Mouse (Mus musculus) midbrain, embryonic 16.5 days (tissue): ENCODE measurements around the gene Dbt. TPM values are rescaled to one million over a fixed set of nuclear protein-coding genes. Genes with fewer than 3 reads are reported as not detected.
"Not testable (repeated sequence)": the region's sequence is repeated elsewhere in the genome, so short reads cannot be mapped to it uniquely, and the experiment has no call there.

Experiments
- ATAC-seq: fragments of 200-750 bp; cut with Nextera tagmentation; 2 replicates; pipeline ENCODE4 v1.8.0; 2017; ENCODE audit warnings: moderate TSS enrichment
- H3K27ac ChIP-seq: fragments of 300-500 bp; sonication (generic); 2 replicates; pipeline ENCODE4 v1.5.1; 2014; ENCODE audit warnings: mild to moderate bottlenecking, low read length, mixed read lengths
- H3K27me3 ChIP-seq: fragments of 300-500 bp; sonication (generic); 2 replicates; pipeline ENCODE4 v1.6.1; 2014; ENCODE audit warnings: low read depth, low read length, mixed read lengths; ENCODE audit not compliant: control insufficient read depth, insufficient read depth
- H3K36me3 ChIP-seq: fragments of 300-500 bp; sonication (generic); 2 replicates; pipeline ENCODE4 v1.6.1; 2014; ENCODE audit warnings: mild to moderate bottlenecking, low read length, moderate library complexity, mixed read lengths; ENCODE audit not compliant: control insufficient read depth, insufficient read depth
- H3K4me1 ChIP-seq: fragments of 300-500 bp; sonication (generic); 2 replicates; pipeline ENCODE4 v1.6.1; 2014; ENCODE audit warnings: mild to moderate bottlenecking, low read length, mixed read lengths; ENCODE audit not compliant: control insufficient read depth, insufficient read depth
- H3K4me2 ChIP-seq: fragments of 300-500 bp; sonication (generic); 2 replicates; pipeline ENCODE4 v1.6.1; 2014; ENCODE audit warnings: mild to moderate bottlenecking, low read length, mixed read lengths
- H3K4me3 ChIP-seq: fragments of 300-500 bp; sonication (generic); 2 replicates; pipeline ENCODE4 v1.5.1; 2014; ENCODE audit warnings: low read depth, mild to moderate bottlenecking, low read length, moderate library complexity, mixed read lengths
- H3K9ac ChIP-seq: fragments of 300-500 bp; sonication (generic); 2 replicates; pipeline ENCODE4 v1.6.1; 2014; ENCODE audit warnings: low read depth, low read length, mixed read lengths
- H3K9me3 ChIP-seq: fragments of 300-500 bp; sonication (generic); replicated peaks from 2 replicates; pipeline ENCODE4 v1.6.1; 2014; ENCODE audit warnings: mild to moderate bottlenecking, low read length, mixed read lengths; ENCODE audit not compliant: control insufficient read depth, poor library complexity, severe bottlenecking
- WGBS: fragments of 180-500 bp; shearing (Covaris S2); extraction: QIAGEN DNeasy Blood & Tissue Kit; methylation state at CpG from one replicate; pipeline ENCODE4 v1.1.7; 2014; 5-methylcytosine and 5-hydroxymethylcytosine counted together
- polyA plus RNA-seq: library from polyadenylated mRNA; unstranded; fragments of >200 nt; fragmentation: Nextera tagmentation; extraction: Ambion mirVana; gene quantifications from 2 replicates; pipeline ENCODE4 v1.2.1, GENCODE M21; 2015

The Dbt gene
- polyA plus RNA-seq, 1 experiment from 2014 or later: 12.0 TPM

GRCm38 (mm10) chr3:116529741-116530140 lies 16.9 kb downstream of the Dbt start:
- no peak for ATAC-seq
- H3K36me3 ChIP-seq: peaks cover 3% of the 10 kb centered on the region; the same call in 1 of the 2 replicates
- no peak overlapping the region for H3K27ac ChIP-seq
- H3K9me3 ChIP-seq: no peaks in the 10 kb centered on the region
- 50% methylated on average over 3 of the region's 5 CpGs for WGBS
- no peak overlapping the region for H3K4me2 ChIP-seq
- H3K4me3 ChIP-seq: no peak overlapping the region
- H3K9ac ChIP-seq: no peak overlapping the region
- H3K4me1 ChIP-seq: no peaks in the 10 kb centered on the region
- no peaks in the 10 kb centered on the region for H3K27me3 ChIP-seq

DNA sequence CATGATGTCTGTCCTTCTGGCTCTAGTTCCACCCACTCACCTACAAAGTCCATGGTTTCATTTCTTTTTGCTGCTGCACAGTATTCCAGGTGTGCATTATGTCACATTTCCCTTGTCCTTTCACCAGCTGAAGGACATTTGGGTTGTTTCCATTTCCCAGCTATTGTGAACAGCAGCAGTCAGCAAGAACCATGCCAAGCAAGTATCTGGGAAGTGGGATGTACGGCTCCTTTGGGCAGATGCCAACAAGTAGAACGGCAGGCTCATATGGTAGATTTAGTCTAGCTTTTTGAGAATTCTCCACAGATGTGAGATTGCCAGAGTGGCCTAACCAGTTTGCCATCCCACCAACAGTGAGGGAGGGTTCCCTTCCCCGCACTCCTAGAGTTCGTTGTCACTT lies 18.0 kb downstream of the Dbt start:
- no peaks in the 10 kb centered on the region for H3K9me3 ChIP-seq
- no peak overlapping the region for H3K27ac ChIP-seq
- no peak overlapping the region for H3K9ac ChIP-seq
- H3K36me3 ChIP-seq: peaks cover 6% of the 10 kb centered on the region; the same call in 1 of the 2 replicates
- H3K4me1 ChIP-seq: no peaks in the 10 kb centered on the region
- no peaks in the 10 kb centered on the region for H3K27me3 ChIP-seq
- no peak overlapping the region for H3K4me2 ChIP-seq
- ATAC-seq: no peak
- 87% methylated on average over 4 of the region's 4 CpGs for WGBS
- H3K4me3 ChIP-seq: no peak overlapping the region

DNA sequence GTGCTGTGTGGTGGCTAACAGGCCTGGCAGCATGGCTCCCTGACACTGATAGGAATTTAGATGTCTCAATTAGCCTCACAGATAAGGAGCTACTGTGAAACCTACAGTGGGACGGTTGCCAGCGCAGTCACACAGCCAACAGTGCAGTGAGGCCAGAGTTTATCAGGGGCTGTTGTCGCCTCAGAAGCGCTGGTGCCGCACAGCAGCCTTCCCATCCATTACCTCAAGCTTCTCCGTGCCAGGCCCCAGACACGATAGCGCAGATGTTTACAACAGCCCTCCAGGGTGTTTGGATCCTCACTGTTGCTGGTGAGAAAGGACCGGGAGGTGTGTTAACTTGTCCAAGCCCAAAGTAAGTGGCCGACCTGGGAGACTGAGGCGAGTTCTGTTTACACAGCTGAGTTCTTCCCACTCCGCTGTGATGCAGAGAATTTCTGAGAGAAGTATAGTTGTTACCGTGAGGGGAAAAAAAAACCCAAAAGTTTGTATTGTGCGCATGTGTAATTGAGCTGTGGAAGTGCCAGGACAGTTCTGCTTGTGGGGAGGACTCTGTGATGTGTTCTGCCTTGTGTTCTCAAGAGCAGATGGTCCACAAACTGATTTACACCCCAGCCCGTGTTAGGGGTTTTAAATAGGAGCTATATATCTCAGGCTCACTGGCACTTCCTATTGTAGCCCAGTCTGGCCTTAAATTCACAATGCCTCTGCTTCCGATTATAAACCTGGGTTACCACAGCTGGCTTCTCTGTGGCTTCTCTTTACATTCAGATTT lies 23.7 kb downstream of the Dbt start:
- Histone ChIP-seq H3K9me3 (no peaks in the 10 kb centered on the region), H3K36me3 (peaks cover 19% of the 10 kb centered on the region), H3K27ac (no peak overlapping the region), H3K4me2 (no peak overlapping the region), H3K27me3 (no peaks in the 10 kb centered on the region), H3K9ac (no peak overlapping the region), H3K4me3 (no peak overlapping the region), H3K4me1 (no peaks in the 10 kb centered on the region)
- ATAC-seq: no peak
- 74% methylated on average over 16 of the region's 16 CpGs for WGBS

GRCm38 (mm10) chr3:116537200-116537573 lies 24.3 kb downstream of the Dbt start:
- Histone ChIP-seq H3K9ac (no peak overlapping the region), H3K4me1 (no peaks in the 10 kb centered on the region), H3K4me2 (no peak overlapping the region), H3K36me3 (peaks cover 19% of the 10 kb centered on the region), H3K27ac (no peak overlapping the region), H3K9me3 (no peaks in the 10 kb centered on the region), H3K4me3 (no peak overlapping the region), H3K27me3 (no peaks in the 10 kb centered on the region)
- no peak for ATAC-seq
- 62% methylated on average over 6 of the region's 6 CpGs for WGBS

- Histone ChIP-seq H3K4me2 (no peak overlapping the region), H3K9me3 (no peaks in the 10 kb centered on the region), H3K27me3 (no peaks in the 10 kb centered on the region), H3K4me1 (no peaks in the 10 kb centered on the region), H3K36me3 (peaks cover 10% of the 10 kb centered on the region), H3K4me3 (no peak overlapping the region), H3K27ac (no peak overlapping the region), H3K9ac (no peak overlapping the region)
- no peak for ATAC-seq
- WGBS: 88% methylated on average over 2 of the region's 2 CpGs
Measured at GRCm38 (mm10) chr3:116542070-116542469, 29.2 kb downstream of the Dbt start.

DNA sequence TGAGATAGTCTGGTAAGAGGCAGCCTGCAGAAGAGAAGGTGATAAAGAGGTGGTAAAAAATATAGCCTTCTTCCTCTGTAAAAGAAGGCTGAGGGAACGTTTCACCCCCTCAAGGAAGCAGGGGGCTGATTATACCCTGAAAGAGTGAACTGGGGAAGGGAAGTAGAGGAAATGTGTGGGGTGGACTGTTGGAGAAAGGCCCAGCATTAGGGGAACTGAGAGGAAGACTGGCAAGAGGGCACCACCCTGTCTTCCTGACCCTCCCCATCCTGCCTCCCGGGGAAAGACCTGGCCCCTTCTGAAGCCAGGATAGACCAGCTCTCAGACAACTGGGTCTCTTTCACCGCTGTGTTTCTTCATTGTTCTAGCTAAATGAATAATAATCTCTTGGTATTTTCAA lies 29.7 kb downstream of the Dbt start:
- no peak for ATAC-seq
- H3K36me3 ChIP-seq: peaks cover 10% of the 10 kb centered on the region
- WGBS: 89% methylated on average over 3 of the region's 3 CpGs

DNA sequence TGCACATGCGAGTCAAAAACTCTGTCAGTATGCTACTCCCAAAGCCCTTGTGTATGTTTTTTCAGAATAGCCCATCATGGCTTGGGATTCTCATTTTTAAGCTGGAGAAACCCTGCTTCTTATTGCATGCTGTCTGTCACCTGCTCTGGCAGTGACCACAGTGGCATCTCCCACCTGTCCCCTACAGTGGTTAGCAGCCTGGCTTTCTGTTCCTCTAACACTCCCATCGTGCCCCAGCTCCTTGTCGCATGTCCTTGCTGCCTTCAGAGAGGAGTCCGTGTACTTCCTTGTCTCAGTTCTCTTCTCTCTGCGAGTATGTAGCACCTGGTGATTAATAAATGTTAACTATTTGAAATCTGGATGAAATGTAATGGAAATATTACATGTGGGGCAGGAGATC lies 34.6 kb downstream of the Dbt start:
- Histone ChIP-seq H3K4me2 (no peak overlapping the region), H3K9me3 (no peaks in the 10 kb centered on the region), H3K27me3 (no peaks in the 10 kb centered on the region), H3K4me1 (no peaks in the 10 kb centered on the region), H3K4me3 (no peak overlapping the region), H3K36me3 (0 out of 2 replicates have a peak, but pooled peaks cover 2% of the 10 kb centered on the region), H3K27ac (no peak overlapping the region), H3K9ac (no peak overlapping the region)
- 95% methylated on average over 5 of the region's 5 CpGs for WGBS
- no peak for ATAC-seq

More for the DNA sequence above, 29.7 kb downstream of the Dbt start:
- Histone ChIP-seq H3K27ac (no peak overlapping the region), H3K9me3 (no peaks in the 10 kb centered on the region), H3K4me3 (no peak overlapping the region), H3K4me1 (no peaks in the 10 kb centered on the region), H3K9ac (no peak overlapping the region), H3K4me2 (no peak overlapping the region), H3K27me3 (no peaks in the 10 kb centered on the region)

DNA sequence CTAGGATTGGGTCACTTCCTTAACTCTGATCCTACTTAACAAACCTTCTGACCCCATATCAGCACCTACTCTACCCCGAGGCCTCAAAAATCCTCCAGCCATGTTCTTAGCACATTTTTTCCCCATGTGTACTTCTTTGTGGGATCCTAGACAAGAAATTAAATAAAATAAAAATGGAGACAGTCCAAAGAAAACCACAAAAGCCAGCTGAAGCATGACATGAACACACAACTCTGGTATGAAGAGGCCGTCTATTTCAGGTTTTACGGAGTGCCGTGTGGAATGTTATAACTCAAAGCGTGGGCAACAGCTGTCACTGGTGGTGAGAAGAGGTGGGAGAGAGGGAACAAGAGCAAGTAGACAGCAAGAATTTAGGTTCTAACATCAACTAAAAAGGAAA lies 38.5 kb downstream of the Dbt start:
- 96% methylated on average over 5 of the region's 5 CpGs for WGBS
- Histone ChIP-seq H3K27me3 (no peaks in the 10 kb centered on the region), H3K4me3 (no peak overlapping the region), H3K27ac (no peak overlapping the region), H3K36me3 (0 out of 2 replicates have a peak, but pooled peaks cover 2% of the 10 kb centered on the region), H3K9ac (no peak overlapping the region), H3K4me2 (no peak overlapping the region), H3K4me1 (no peaks in the 10 kb centered on the region), H3K9me3 (no peaks in the 10 kb centered on the region)
- ATAC-seq: no peak

- 98% methylated on average over 13 of the region's 14 CpGs for WGBS
- not testable (repeated sequence) for H3K4me2 ChIP-seq, H3K4me1 ChIP-seq, H3K9me3 ChIP-seq, H3K9ac ChIP-seq, H3K27ac ChIP-seq, ATAC-seq, H3K36me3 ChIP-seq, H3K4me3 ChIP-seq, H3K27me3 ChIP-seq
Measured at GRCm38 (mm10) chr3:116561315-116561714, 48.4 kb downstream of the Dbt start.
